Comparison of ENCODE assay signal across 24 mouse cellular contexts in genomic region chr5:72653068-72653674, GRCm38 (mm10). TPM values are rescaled to one million over a fixed set of nuclear protein-coding genes. Genes with fewer than 3 reads are reported as not detected.
DNase-seq lines count a peak whose midpoint lies in the region; ATAC-seq and TF ChIP-seq lines count a peak whose summit lies in the region.
"Had no signal": no experiment of that assay in that cellular context is flagged by ENCODE, and none has a peak within 500 bp of the region (broad histone marks: within the 10 kb centered on the region; RNA-seq: fewer than 3 reads in every experiment).

No protein-coding gene starts in this region.

- H3K9ac ChIP-seq in midbrain, embryonic 11.5 days (ENCODE audit: low read length), result no peak overlapping the region
- no peak overlapping the region for H3K9ac ChIP-seq in midbrain, postnatal 0 days (replicated peaks; ENCODE audit: low read length, poor library complexity, severe bottlenecking)
- no peak overlapping the region; the same call in 1 of the 2 replicates for H3K9ac ChIP-seq in liver, postnatal 0 days (replicated peaks)
- no peak overlapping the region for H3K9ac ChIP-seq in midbrain, embryonic 13.5 days (replicated peaks)
- H3K9ac ChIP-seq: heart, embryonic 15.5 days; neural tube, embryonic 13.5 days had no signal

- H3K4me2 ChIP-seq in midbrain, embryonic 11.5 days, result no peak overlapping the region
- no peak overlapping the region for H3K4me2 ChIP-seq in midbrain, postnatal 0 days (ENCODE audit: low read depth, low read length, poor library complexity, severe bottlenecking)
- peak overlapping the region; percentile 41; the same call in 1 of the 2 replicates for H3K4me2 ChIP-seq in liver, postnatal 0 days (ENCODE audit: low read depth, low read length)
- no peak overlapping the region for H3K4me2 ChIP-seq in midbrain, embryonic 13.5 days (replicated peaks)
- H3K4me2 ChIP-seq: heart, embryonic 15.5 days; neural tube, embryonic 13.5 days had no signal

- no peaks in the 10 kb centered on the region for H3K36me3 ChIP-seq in midbrain, embryonic 11.5 days (ENCODE audit: control insufficient read depth, insufficient read depth, low read length)
- H3K36me3 ChIP-seq in midbrain, postnatal 0 days (ENCODE audit: insufficient read depth, low read length), result no peaks in the 10 kb centered on the region
- H3K36me3 ChIP-seq in liver, postnatal 0 days (replicated peaks; ENCODE audit: insufficient read depth, low read length), result peaks cover 2% of the 10 kb centered on the region
- no peaks in the 10 kb centered on the region for H3K36me3 ChIP-seq in midbrain, embryonic 13.5 days
- H3K36me3 ChIP-seq: heart, embryonic 15.5 days; neural tube, embryonic 13.5 days had no signal

- no peak overlapping the region for H3K27ac ChIP-seq in midbrain, embryonic 11.5 days (ENCODE audit: low read depth, low read length)
- no peak overlapping the region for H3K27ac ChIP-seq in midbrain, postnatal 0 days (ENCODE audit: low read depth, low read length)
- peak overlapping the region; percentile 85 for H3K27ac ChIP-seq in liver, postnatal 0 days (ENCODE audit: low read depth)
- H3K27ac ChIP-seq in midbrain, embryonic 13.5 days, result no peak overlapping the region
- H3K27ac ChIP-seq: heart, embryonic 15.5 days; neural tube, embryonic 13.5 days had no signal

- no peak for TF ChIP-seq CTCF in midbrain, postnatal 0 days (IDR thresholded peaks at IDR 0.05)
- no peak for TF ChIP-seq CTCF in liver, postnatal 0 days (IDR thresholded peaks at IDR 0.05; ENCODE audit: low read depth)

- ATAC-seq in midbrain, embryonic 11.5 days (ENCODE audit: low FRiP score), result peak; percentile 44; the same call in 1 of the 2 replicates
- no peak for ATAC-seq in midbrain, postnatal 0 days (ENCODE audit: low FRiP score)
- ATAC-seq in liver, postnatal 0 days, result peak; percentile 85
- no peak for ATAC-seq in midbrain, embryonic 13.5 days
- ATAC-seq: intestine, embryonic 16.5 days had no signal

- H3K9me3 ChIP-seq in midbrain, embryonic 11.5 days (ENCODE audit: control insufficient read depth, low read length), result no peaks in the 10 kb centered on the region
- H3K9me3 ChIP-seq in midbrain, postnatal 0 days (ENCODE audit: low read length), result no peaks in the 10 kb centered on the region
- no peaks in the 10 kb centered on the region for H3K9me3 ChIP-seq in liver, postnatal 0 days (ENCODE audit: low read length)
- no peaks in the 10 kb centered on the region for H3K9me3 ChIP-seq in midbrain, embryonic 13.5 days
- H3K9me3 ChIP-seq: heart, embryonic 15.5 days; neural tube, embryonic 13.5 days had no signal

- TF ChIP-seq EP300 in liver, postnatal 0 days (IDR thresholded peaks at IDR 0.05; ENCODE audit: low read depth), result peak; percentile 59

- peak; percentile 40 for DNase-seq in heart, adult 11 months
- no peak for DNase-seq in heart, adult 8-10 months (ENCODE audit: low spot score)
- DNase-seq in midbrain, embryonic 11.5 days (ENCODE audit: low spot score, missing footprints), result peak; percentile 77
- no peak for DNase-seq in midbrain, postnatal 0 days (ENCODE audit: low spot score)
- peak; percentile 28 for DNase-seq in liver, postnatal 0 days
- DNase-seq in layer of hippocampus, adult 9-10 months (ENCODE audit: low spot score), result no peak
- no peak for DNase-seq in testis, postnatal 10 days (ENCODE audit: low spot score)
- DNase-seq: adrenal gland, adult 8-10 months; cerebellum, adult 11 months; cerebellum, postnatal 14 days; kidney, postnatal 10 days; lung, adult 18-20 months; right cerebral cortex, postnatal 25 days; thymus, adult 18-20 months had no signal

- H3K27me3 ChIP-seq in midbrain, embryonic 11.5 days (ENCODE audit: control insufficient read depth, insufficient read depth, low read length), result peaks cover 10% of the 10 kb centered on the region
- H3K27me3 ChIP-seq in midbrain, postnatal 0 days (ENCODE audit: insufficient read depth, low read length), result 0 out of 2 replicates have a peak, but pooled peaks cover under 1% of the 10 kb centered on the region
- no peaks in the 10 kb centered on the region for H3K27me3 ChIP-seq in liver, postnatal 0 days (ENCODE audit: insufficient read depth, low read length)
- H3K27me3 ChIP-seq in midbrain, embryonic 13.5 days, result peaks cover 17% of the 10 kb centered on the region

- H3K4me3 ChIP-seq in midbrain, embryonic 11.5 days (ENCODE audit: low read depth, low read length), result no peak overlapping the region
- H3K4me3 ChIP-seq in midbrain, postnatal 0 days (ENCODE audit: low read depth, low read length), result no peak overlapping the region
- H3K4me3 ChIP-seq in liver, postnatal 0 days (ENCODE audit: low read depth, low read length), result no peak overlapping the region
- no peak overlapping the region for H3K4me3 ChIP-seq in midbrain, embryonic 13.5 days (replicated peaks)
- H3K4me3 ChIP-seq: erythroblast, embryonic 14.5 days; heart, embryonic 15.5 days; neural tube, embryonic 13.5 days had no signal

- 72% methylated on average over 10 of the region's 10 CpGs for WGBS in midbrain, embryonic 11.5 days
- 73% methylated on average over 10 of the region's 10 CpGs for WGBS in midbrain, postnatal 0 days
- WGBS in liver, postnatal 0 days (ENCODE audit: insufficient replicate concordance), result 57% methylated on average over 10 of the region's 10 CpGs
- 67% methylated on average over 10 of the region's 10 CpGs for WGBS in midbrain, embryonic 13.5 days

- H3K4me1 ChIP-seq in midbrain, embryonic 11.5 days (ENCODE audit: control insufficient read depth, insufficient read depth, low read length), result no peaks in the 10 kb centered on the region; the same call in 1 of the 2 replicates
- no peaks in the 10 kb centered on the region for H3K4me1 ChIP-seq in midbrain, postnatal 0 days (ENCODE audit: insufficient read depth, low read length)
- H3K4me1 ChIP-seq in liver, postnatal 0 days (ENCODE audit: insufficient read depth), result peaks cover 6% of the 10 kb centered on the region; the same call in 1 of the 2 replicates
- 0 out of 2 replicates have a peak, but pooled peaks cover under 1% of the 10 kb centered on the region for H3K4me1 ChIP-seq in midbrain, embryonic 13.5 days (replicated peaks)

RNA-seq across cellular contexts. Expression of gene Nipal1, which starts 5.6 kb away (rescaled TPM):
- total RNA-seq in heart, adult 8-10 months (2022), result not detected
- 0.25 and 0.45 TPM in 2 replicates for polyA plus RNA-seq in midbrain, embryonic 11.5 days (2014; fragmentation: Nextera tagmentation; extraction: Ambion mirVana)
- 0.24 and 0.55 TPM in 2 replicates for total RNA-seq in midbrain, postnatal 0 days (2014; rRNA removed)
- polyA plus RNA-seq in midbrain, postnatal 0 days (2015; fragmentation: Nextera tagmentation; extraction: Ambion mirVana), result 0.33 and 0.70 TPM in 2 replicates
- polyA plus RNA-seq in liver, postnatal 0 days (2015; fragmentation: Nextera tagmentation; extraction: Ambion mirVana), result 75.3 and 76.1 TPM in 2 replicates
- polyA plus RNA-seq in midbrain, embryonic 13.5 days (2015; fragmentation: Nextera tagmentation; extraction: Ambion mirVana), result 0.79 and 1.5 TPM in 2 replicates
- total RNA-seq: granulocyte monocyte progenitor cell, adult 5-6 weeks; layer of hippocampus, adult 8-10 months; left cerebral cortex, postnatal 10 days had no signal

RNA-seq across cellular contexts. Expression of gene Cnga1, which starts 9.1 kb away (rescaled TPM):
- total RNA-seq in heart, adult 8-10 months (2022), result not detected
- not detected in 2 replicates for polyA plus RNA-seq in midbrain, embryonic 11.5 days (2014; fragmentation: Nextera tagmentation; extraction: Ambion mirVana)
- total RNA-seq in midbrain, postnatal 0 days (2014; rRNA removed), result not detected in 2 replicates
- 0.06 TPM in 1 of 2 replicates, not detected in the other for polyA plus RNA-seq in midbrain, postnatal 0 days (2015; fragmentation: Nextera tagmentation; extraction: Ambion mirVana)
- polyA plus RNA-seq in liver, postnatal 0 days (2015; fragmentation: Nextera tagmentation; extraction: Ambion mirVana), result not detected in 2 replicates
- polyA plus RNA-seq in midbrain, embryonic 13.5 days (2015; fragmentation: Nextera tagmentation; extraction: Ambion mirVana), result not detected in 2 replicates
- total RNA-seq: granulocyte monocyte progenitor cell, adult 5-6 weeks; layer of hippocampus, adult 8-10 months; left cerebral cortex, postnatal 10 days; megakaryocyte-erythroid progenitor cell, adult 5-6 weeks had no signal
- polyA plus RNA-seq: embryonic facial prominence, embryonic 11.5 days; erythroblast, embryonic 14.5 days; heart, embryonic 15.5 days; intestine, embryonic 16.5 days; neural tube, embryonic 13.5 days had no signal

Comparison
In these comparisons a context has a peak if more than half of its experiments do, and no peak if none do; other contexts are left out.
1. DNase-seq: peak in heart, adult 11 months (single experiment), midbrain, embryonic 11.5 days (single experiment) and liver, postnatal 0 days (single experiment); none in heart, adult 8-10 months (single experiment), midbrain, postnatal 0 days (single experiment), layer of hippocampus, adult 9-10 months (single experiment) and testis, postnatal 10 days (single experiment).
2. ATAC-seq: peak in midbrain, embryonic 11.5 days (single experiment) and liver, postnatal 0 days (single experiment); none in midbrain, postnatal 0 days (single experiment) and midbrain, embryonic 13.5 days (single experiment).
3. RNA of gene Nipal1, which starts 5.6 kb away (polyA plus RNA-seq): 75.3 to 76.1 TPM in liver, postnatal 0 days; 0.79 to 1.5 TPM in midbrain, embryonic 13.5 days, 0.25 to 0.45 TPM in midbrain, embryonic 11.5 days and 0.33 to 0.70 TPM in midbrain, postnatal 0 days; every median in the first group is over 10 times any median in the second.